Mouse (Mus musculus): Measurements from ENCODE around the gene Epb41.

GRCm38 (mm10) chr4:132023816-132024215 lies 51.3 kb downstream of the Epb41 start:
- no peak for TF ChIP-seq POLR2A (IDR thresholded peaks at IDR 0.05; ENCODE audit: extremely low read depth, insufficient read depth, low read length)
- TF ChIP-seq CTCF (IDR thresholded peaks at IDR 0.05; ENCODE audit: low read depth, low read length), result no peak

Measured in liver, adult 2 months (tissue).